Mouse (Mus musculus): Measurements from ENCODE around the gene Ssmem1.

DNA sequence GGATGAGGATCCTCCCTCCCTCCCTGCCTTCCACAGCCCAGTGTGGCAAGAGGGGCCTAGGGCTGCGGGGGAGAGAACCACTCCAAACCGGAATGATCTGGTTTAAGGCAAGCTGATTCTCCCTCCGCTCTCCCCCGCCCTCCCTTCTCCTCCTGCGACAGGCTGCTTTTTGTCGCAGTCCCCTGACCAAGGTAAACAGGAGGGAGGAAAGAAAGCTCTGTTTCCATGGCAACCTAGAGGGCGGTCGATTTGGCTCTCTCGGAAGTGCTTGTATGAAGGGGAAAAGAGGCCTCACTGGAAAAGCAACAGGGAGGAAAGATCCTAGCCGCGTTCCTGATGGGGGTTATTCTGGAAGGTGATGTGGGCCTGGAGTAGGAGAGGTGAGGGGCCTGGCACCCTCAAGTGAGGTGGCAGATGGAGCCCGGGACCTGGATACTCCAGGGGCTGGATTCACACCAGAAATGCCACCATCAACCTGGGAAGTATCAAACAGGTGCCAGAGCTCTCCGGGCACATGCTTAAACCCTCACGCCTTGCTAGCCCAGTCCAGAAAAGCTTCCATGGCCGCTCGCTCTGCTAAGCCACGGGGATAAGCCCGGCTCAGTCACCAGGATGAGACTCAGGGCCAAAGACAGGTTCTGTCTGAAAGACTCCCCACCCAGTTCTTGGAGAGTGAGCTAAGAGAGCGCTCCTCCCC, 48.8 kb upstream of the Ssmem1 start:
- TF ChIP-seq POLR2A (IDR thresholded peaks at IDR 0.05; ENCODE audit: low read depth, low read length) (no peak), CTCF (conservative IDR thresholded peaks at IDR 0.05; ENCODE audit: insufficient read depth, insufficient read length, low read depth, low read length) (no peak)

Data from kidney, adult 2 months (tissue).